Mouse (Mus musculus): ENCODE measurements around the gene Tmem50a. TPM values are rescaled to one million over a fixed set of nuclear protein-coding genes. Genes with fewer than 3 reads are reported as not detected.
"Not testable (repeated sequence)": the region's sequence is repeated elsewhere in the genome, so short reads cannot be mapped to it uniquely, and the experiment has no call there.

The Tmem50a gene
- polyA plus RNA-seq, 1 experiment from 2014 or later, result 188 TPM

DNA sequence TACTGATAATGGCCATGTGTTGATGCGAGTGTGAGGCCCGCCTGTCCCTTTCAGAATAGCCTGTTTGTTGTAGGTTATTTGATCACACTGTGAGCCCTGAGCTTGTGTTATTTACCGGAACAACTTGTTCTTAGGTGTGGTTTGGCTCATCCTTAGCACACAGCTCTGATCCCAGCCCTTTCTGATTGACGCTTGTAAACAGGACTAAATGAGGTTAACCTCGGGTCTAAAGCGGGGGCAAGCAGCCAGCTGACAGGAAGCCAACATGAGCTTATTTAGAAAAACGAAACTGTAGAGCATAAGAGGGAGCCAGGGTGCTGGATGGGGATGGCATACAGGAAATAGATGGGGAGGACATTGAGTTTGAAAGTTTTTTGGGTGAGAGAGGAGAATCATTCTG lies 3.6 kb upstream of the Tmem50a start:
- H3K36me3 ChIP-seq (ENCODE audit: control insufficient read depth, insufficient read depth, low read length), result no peaks in the 10 kb centered on the region
- H3K4me1 ChIP-seq (replicated peaks; ENCODE audit: control insufficient read depth, insufficient read depth, low read length), result peaks cover 6% of the 10 kb centered on the region
- H3K4me2 ChIP-seq (ENCODE audit: low read depth, low read length), result no peak overlapping the region
- peak overlapping the region; percentile 44 for H3K27ac ChIP-seq (ENCODE audit: low read length)
- no peak overlapping the region for H3K9ac ChIP-seq (ENCODE audit: low read length)
- 25% methylated on average over 7 of the region's 7 CpGs for WGBS
- no peaks in the 10 kb centered on the region for H3K27me3 ChIP-seq (ENCODE audit: control insufficient read depth, insufficient read depth, low read depth, low read length)
- no peaks in the 10 kb centered on the region for H3K9me3 ChIP-seq (ENCODE audit: control insufficient read depth, low read length)
- no peak for ATAC-seq (ENCODE audit: low read depth)
- no peak overlapping the region for H3K4me3 ChIP-seq (ENCODE audit: low read length)

DNA sequence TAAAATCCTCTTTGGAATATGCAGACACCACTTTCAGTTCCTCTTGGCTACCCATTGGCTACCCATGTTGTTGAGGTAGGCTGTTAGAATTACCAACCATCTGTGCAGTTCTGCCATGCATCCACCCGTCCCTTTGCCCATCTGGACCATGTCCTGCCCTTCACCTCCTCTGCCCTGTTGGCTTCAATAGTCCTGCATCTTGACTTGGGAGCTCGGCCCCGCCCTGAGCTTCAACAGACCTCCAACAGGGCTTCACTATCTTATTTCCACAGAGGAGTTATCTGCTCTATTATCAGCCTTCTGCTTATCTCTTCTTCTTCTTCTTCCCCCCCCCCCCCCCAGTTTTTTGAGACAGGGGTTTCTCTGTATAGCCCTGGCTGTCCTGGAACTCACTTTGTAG lies 2.4 kb upstream of the Tmem50a start:
- H3K27ac ChIP-seq (ENCODE audit: low read length), result no peak overlapping the region
- ATAC-seq (ENCODE audit: low read depth), result no peak
- no peaks in the 10 kb centered on the region for H3K9me3 ChIP-seq (ENCODE audit: control insufficient read depth, low read length)
- H3K4me3 ChIP-seq (ENCODE audit: low read length), result no peak overlapping the region
- 76% methylated on average over 3 of the region's 3 CpGs for WGBS
- H3K27me3 ChIP-seq (ENCODE audit: control insufficient read depth, insufficient read depth, low read depth, low read length), result no peaks in the 10 kb centered on the region
- H3K4me2 ChIP-seq (ENCODE audit: low read depth, low read length), result no peak overlapping the region
- H3K36me3 ChIP-seq (ENCODE audit: control insufficient read depth, insufficient read depth, low read length), result no peaks in the 10 kb centered on the region; the same call in 1 of the 2 replicates
- peaks cover 11% of the 10 kb centered on the region for H3K4me1 ChIP-seq (replicated peaks; ENCODE audit: control insufficient read depth, insufficient read depth, low read length)
- no peak overlapping the region for H3K9ac ChIP-seq (ENCODE audit: low read length)

DNA sequence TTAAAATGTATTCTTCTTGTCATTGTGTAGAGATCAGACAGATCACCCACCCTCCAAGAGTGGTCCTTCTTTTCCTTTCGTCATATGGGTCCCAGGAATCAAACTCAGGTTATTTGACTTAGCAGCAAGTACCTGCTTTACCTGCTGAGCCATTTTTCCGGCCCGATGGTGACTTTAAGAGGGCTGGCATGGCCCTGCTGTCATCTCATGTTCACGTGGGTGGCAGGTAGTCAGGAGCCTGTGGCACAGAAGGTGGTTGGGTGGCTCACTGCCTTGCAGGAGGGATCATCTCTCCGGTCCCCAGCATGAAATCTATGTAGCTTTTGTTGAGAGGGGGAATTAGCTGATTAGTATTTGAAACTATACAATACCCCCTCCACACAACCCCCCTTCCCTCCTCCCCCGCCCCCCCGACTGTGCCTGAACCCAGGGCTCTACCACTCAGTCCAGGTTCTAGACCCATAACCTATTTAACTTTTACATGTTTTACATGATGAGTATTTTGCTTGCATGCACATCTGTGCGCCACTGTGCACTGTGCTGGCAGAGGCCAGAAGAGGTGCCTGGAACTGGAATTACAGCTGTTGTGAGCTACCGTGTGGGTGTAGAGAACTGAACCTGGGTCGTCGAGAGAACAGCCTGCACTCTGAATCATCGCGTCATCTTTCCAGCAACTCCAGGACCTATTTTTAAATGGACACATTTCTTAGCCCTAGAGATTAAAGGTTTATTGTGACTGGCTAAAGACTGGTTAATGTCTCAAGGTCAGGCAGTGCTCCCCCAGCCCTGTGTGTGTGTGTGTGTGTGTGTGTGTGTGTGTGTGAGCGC lies 613 bp upstream of the Tmem50a start:
- H3K4me2 ChIP-seq (ENCODE audit: low read depth, low read length), result peak overlapping the region; percentile 86
- peak overlapping the region; percentile 77 for H3K4me3 ChIP-seq (ENCODE audit: low read length)
- peaks cover 5% of the 10 kb centered on the region for H3K36me3 ChIP-seq (ENCODE audit: control insufficient read depth, insufficient read depth, low read length)
- H3K4me1 ChIP-seq (replicated peaks; ENCODE audit: control insufficient read depth, insufficient read depth, low read length), result peaks cover 11% of the 10 kb centered on the region
- WGBS, result 54% methylated on average over 14 of the region's 14 CpGs
- peak; percentile 17; the same call in 1 of the 2 replicates for ATAC-seq (ENCODE audit: low read depth)
- H3K9me3 ChIP-seq (ENCODE audit: control insufficient read depth, low read length), result no peaks in the 10 kb centered on the region
- no peaks in the 10 kb centered on the region for H3K27me3 ChIP-seq (ENCODE audit: control insufficient read depth, insufficient read depth, low read depth, low read length)
- H3K27ac ChIP-seq (ENCODE audit: low read length), result no peak overlapping the region
- H3K9ac ChIP-seq (ENCODE audit: low read length), result peak overlapping the region; percentile 92

DNA sequence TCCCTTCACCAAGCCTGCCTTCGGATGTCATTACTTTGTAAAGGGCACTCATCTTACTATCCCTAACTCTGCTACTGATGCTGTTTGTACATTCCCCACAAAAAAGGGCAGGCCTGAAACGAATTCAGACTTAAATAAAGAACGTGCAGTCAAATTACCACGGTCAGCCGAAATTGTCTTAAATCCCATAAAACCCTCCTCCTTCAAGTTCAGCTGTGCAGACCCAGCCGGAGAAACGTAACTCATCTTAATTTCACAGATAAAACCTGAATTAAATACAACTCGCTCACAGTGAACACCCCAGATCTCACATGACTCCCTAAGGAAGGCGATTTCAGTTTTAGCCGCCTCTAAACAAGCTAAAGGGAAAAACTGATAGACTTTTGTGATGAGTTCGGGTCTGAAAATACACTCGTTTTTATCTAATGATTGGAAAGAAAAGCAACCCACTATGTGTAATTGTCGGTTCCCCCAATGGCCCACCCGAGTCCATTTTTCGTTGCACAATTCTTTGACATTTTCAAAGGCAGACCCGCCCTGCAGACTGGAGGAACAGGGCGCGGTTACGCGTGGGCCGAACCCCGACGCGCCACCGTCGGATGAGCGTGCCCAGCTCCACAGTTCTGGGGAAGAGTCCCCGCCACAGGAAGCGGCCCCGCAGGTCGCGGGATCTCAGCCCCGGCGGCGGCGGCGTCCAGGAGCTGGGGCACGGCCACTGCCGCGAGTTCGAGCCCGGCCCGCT lies 531 bp downstream of the Tmem50a start:
- WGBS, result under 1% methylated on average over 43 of the region's 43 CpGs
- ATAC-seq (ENCODE audit: low read depth), result peak; percentile 70

DNA sequence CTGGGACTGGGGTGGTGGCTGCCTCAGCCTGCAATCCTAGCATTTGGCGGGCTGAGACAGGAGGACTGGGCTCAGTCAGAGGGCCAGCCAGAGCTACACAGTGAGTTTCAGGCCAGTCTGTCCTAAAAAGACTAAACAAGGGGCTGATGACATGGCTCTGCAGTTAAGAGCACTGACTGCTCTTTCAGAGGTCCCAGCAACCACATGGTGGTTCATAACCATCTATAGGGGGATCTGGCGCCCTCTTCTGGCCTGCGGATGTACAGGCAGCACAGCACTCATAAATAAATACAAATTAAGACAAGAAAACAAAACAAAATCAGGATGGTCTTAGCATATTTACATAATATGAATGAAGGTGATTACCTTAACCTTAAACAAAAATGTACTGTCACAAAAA lies 1.4 kb downstream of the Tmem50a start:
- Histone ChIP-seq H3K36me3 (ENCODE audit: control insufficient read depth, insufficient read depth, low read length) (peaks cover 18% of the 10 kb centered on the region), H3K4me2 (ENCODE audit: low read depth, low read length) (peak overlapping the region; percentile 86; the same call in 1 of the 2 replicates), H3K9ac (ENCODE audit: low read length) (no peak overlapping the region), H3K27ac (ENCODE audit: low read length) (no peak overlapping the region), H3K4me3 (ENCODE audit: low read length) (no peak overlapping the region; the same call in 1 of the 2 replicates), H3K27me3 (ENCODE audit: control insufficient read depth, insufficient read depth, low read depth, low read length) (no peaks in the 10 kb centered on the region), H3K9me3 (ENCODE audit: control insufficient read depth, low read length) (no peaks in the 10 kb centered on the region), H3K4me1 (replicated peaks; ENCODE audit: control insufficient read depth, insufficient read depth, low read length) (peaks cover 11% of the 10 kb centered on the region)
- WGBS, result 33% methylated on average over 3 of the region's 3 CpGs
- no peak for ATAC-seq (ENCODE audit: low read depth)

More for the DNA sequence above, 531 bp downstream of the Tmem50a start:
- Histone ChIP-seq H3K4me3 (ENCODE audit: low read length) (peak overlapping the region; percentile 77), H3K36me3 (ENCODE audit: control insufficient read depth, insufficient read depth, low read length) (peaks cover 9% of the 10 kb centered on the region), H3K27me3 (ENCODE audit: control insufficient read depth, insufficient read depth, low read depth, low read length) (no peaks in the 10 kb centered on the region), H3K27ac (ENCODE audit: low read length) (peak overlapping the region; percentile 91), H3K4me2 (ENCODE audit: low read depth, low read length) (peak overlapping the region; percentile 86), H3K9me3 (ENCODE audit: control insufficient read depth, low read length) (no peaks in the 10 kb centered on the region), H3K9ac (ENCODE audit: low read length) (peak overlapping the region; percentile 92), H3K4me1 (replicated peaks; ENCODE audit: control insufficient read depth, insufficient read depth, low read length) (peaks cover 11% of the 10 kb centered on the region)

DNA sequence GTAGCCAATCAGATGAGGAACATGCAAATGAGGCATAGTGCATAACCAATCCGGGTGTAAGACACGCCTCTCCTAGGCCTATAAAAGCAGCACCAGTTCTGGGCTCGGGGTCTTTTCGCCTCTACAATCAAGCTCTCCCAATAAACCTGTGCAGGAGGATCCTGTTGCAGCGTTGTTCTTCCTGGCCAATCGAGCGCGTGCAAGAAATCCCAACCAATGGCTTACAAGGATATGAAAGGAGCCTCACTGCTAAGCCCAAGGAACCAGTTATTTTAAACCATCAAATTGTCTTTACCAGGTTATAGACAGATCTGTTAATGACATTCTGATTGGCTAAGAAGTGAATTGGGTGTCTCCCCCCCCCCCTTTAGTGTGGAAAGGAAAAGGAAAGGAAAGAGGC lies 3.4 kb downstream of the Tmem50a start:
- H3K27ac ChIP-seq (ENCODE audit: low read length); H3K9ac ChIP-seq (ENCODE audit: low read length); ATAC-seq (ENCODE audit: low read depth); H3K9me3 ChIP-seq (ENCODE audit: control insufficient read depth, low read length); H3K4me2 ChIP-seq (ENCODE audit: low read depth, low read length); H3K4me3 ChIP-seq (ENCODE audit: low read length); H3K27me3 ChIP-seq (ENCODE audit: control insufficient read depth, insufficient read depth, low read depth, low read length): not testable (repeated sequence)
- Histone ChIP-seq H3K36me3 (ENCODE audit: control insufficient read depth, insufficient read depth, low read length) (peaks cover 30% of the 10 kb centered on the region), H3K4me1 (replicated peaks; ENCODE audit: control insufficient read depth, insufficient read depth, low read length) (peaks cover 11% of the 10 kb centered on the region)
- WGBS, result 96% methylated on average over 7 of the region's 8 CpGs

DNA sequence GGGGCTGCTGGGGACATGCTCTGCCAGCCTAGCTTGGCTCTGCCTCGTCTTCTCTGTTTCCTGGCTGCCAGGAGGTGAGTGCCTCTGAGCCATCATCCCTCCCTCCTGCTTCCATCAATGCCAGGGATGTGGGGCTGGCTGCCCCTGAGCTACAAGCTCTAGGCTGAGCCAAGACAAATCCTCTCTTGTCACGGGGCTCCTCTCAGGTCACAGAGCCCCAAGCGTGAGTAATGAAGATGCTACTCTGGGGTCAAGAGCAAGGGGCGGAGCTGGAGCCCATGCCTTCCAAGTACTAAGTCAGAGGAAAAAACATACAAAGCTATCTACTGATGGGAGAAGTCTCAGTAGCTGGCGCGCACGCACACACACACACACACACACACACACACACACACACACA lies 11.8 kb downstream of the Tmem50a start:
- Histone ChIP-seq H3K4me1 (replicated peaks; ENCODE audit: control insufficient read depth, insufficient read depth, low read length) (no peaks in the 10 kb centered on the region), H3K36me3 (ENCODE audit: control insufficient read depth, insufficient read depth, low read length) (peaks cover 53% of the 10 kb centered on the region), H3K4me3 (ENCODE audit: low read length) (no peak overlapping the region), H3K4me2 (ENCODE audit: low read depth, low read length) (no peak overlapping the region), H3K9me3 (ENCODE audit: control insufficient read depth, low read length) (no peaks in the 10 kb centered on the region), H3K27me3 (ENCODE audit: control insufficient read depth, insufficient read depth, low read depth, low read length) (no peaks in the 10 kb centered on the region), H3K27ac (ENCODE audit: low read length) (no peak overlapping the region), H3K9ac (ENCODE audit: low read length) (no peak overlapping the region)
- 69% methylated on average over 7 of the region's 7 CpGs for whole genome bisulfite sequencing
- ATAC-seq (ENCODE audit: low read depth), result no peak

DNA sequence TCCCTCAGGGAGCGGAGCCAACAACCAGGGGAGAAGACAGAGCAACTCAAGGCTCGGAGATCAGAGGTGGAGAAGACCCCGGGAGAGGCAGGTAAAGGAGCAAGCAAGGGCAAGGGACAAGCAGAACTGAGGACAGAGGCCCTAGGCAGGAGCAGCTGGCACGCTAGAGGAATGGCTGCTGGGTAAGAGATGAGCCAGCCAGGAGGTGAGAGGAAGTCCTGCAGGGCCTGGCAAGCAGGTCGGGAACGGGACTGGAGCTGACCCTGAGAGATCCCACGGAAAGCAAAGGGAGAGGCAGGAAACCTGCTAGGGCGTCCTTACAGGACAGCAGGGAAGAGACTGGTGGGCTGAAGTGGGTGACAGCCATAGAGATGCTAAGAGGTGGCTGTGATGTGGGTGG lies 13.7 kb downstream of the Tmem50a start:
- peaks cover 57% of the 10 kb centered on the region for H3K36me3 ChIP-seq (ENCODE audit: control insufficient read depth, insufficient read depth, low read length)
- H3K27me3 ChIP-seq (ENCODE audit: control insufficient read depth, insufficient read depth, low read depth, low read length), result no peaks in the 10 kb centered on the region
- no peak overlapping the region for H3K27ac ChIP-seq (ENCODE audit: low read length)
- H3K4me1 ChIP-seq (replicated peaks; ENCODE audit: control insufficient read depth, insufficient read depth, low read length), result no peaks in the 10 kb centered on the region
- WGBS, result 92% methylated on average over 8 of the region's 8 CpGs
- H3K9ac ChIP-seq (ENCODE audit: low read length), result no peak overlapping the region
- no peak overlapping the region for H3K4me2 ChIP-seq (ENCODE audit: low read depth, low read length)
- no peaks in the 10 kb centered on the region for H3K9me3 ChIP-seq (ENCODE audit: control insufficient read depth, low read length)
- ATAC-seq (ENCODE audit: low read depth), result no peak
- no peak overlapping the region for H3K4me3 ChIP-seq (ENCODE audit: low read length)

DNA sequence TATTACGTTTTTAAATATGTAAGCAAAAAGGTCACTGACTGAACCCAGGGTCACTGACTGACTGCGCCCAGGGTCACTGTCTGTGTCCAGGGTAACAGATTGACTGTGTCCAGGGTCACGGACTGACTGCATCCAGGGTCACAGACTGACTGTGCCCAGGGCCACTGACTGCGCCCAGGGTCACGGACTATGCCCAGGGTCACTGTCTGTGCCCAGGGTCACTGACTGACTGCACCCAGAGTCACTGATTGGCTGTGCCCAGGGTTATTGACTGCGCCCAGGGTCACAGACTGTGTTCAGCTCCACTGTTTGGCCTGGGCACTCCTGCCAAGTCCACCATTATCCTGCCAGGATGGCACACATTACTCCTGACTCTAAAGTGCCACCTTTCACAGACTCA lies 17.6 kb downstream of the Tmem50a start:
- Histone ChIP-seq H3K4me3 (ENCODE audit: low read length) (no peak overlapping the region), H3K27me3 (ENCODE audit: control insufficient read depth, insufficient read depth, low read depth, low read length) (no peaks in the 10 kb centered on the region), H3K9me3 (ENCODE audit: control insufficient read depth, low read length) (no peaks in the 10 kb centered on the region), H3K4me1 (replicated peaks; ENCODE audit: control insufficient read depth, insufficient read depth, low read length) (no peaks in the 10 kb centered on the region), H3K9ac (ENCODE audit: low read length) (no peak overlapping the region), H3K36me3 (ENCODE audit: control insufficient read depth, insufficient read depth, low read length) (peaks cover 38% of the 10 kb centered on the region), H3K4me2 (ENCODE audit: low read depth, low read length) (no peak overlapping the region), H3K27ac (ENCODE audit: low read length) (no peak overlapping the region)
- WGBS, result 81% methylated on average over 6 of the region's 6 CpGs
- ATAC-seq (ENCODE audit: low read depth), result no peak

All from lung, embryonic 16.5 days (tissue).